Mouse (Mus musculus): ENCODE results near the gene Vps53.

GRCm38 (mm10) chr11:76110416-76110815, 69.0 kb downstream of the Vps53 start:
- TF ChIP-seq POLR2A (IDR thresholded peaks at IDR 0.05; ENCODE audit: borderline replicate concordance, extremely low read depth, insufficient read depth, insufficient read length, poor library complexity, severe bottlenecking), result no peak
- no peak for TF ChIP-seq CTCF (IDR thresholded peaks at IDR 0.05; ENCODE audit: borderline replicate concordance, extremely low read depth, insufficient read depth, insufficient read length)

Data from brain, embryonic 14.5 days (tissue).